Mouse (Mus musculus) lung, postnatal 25 days (tissue): ENCODE results near the gene Tnnt3.

Experiments
- DNase-seq: peaks from one replicate; pipeline ENCODE4 v3.0.0; 2022; ENCODE audit warnings: low spot score

Gene Tnnt3

DNA sequence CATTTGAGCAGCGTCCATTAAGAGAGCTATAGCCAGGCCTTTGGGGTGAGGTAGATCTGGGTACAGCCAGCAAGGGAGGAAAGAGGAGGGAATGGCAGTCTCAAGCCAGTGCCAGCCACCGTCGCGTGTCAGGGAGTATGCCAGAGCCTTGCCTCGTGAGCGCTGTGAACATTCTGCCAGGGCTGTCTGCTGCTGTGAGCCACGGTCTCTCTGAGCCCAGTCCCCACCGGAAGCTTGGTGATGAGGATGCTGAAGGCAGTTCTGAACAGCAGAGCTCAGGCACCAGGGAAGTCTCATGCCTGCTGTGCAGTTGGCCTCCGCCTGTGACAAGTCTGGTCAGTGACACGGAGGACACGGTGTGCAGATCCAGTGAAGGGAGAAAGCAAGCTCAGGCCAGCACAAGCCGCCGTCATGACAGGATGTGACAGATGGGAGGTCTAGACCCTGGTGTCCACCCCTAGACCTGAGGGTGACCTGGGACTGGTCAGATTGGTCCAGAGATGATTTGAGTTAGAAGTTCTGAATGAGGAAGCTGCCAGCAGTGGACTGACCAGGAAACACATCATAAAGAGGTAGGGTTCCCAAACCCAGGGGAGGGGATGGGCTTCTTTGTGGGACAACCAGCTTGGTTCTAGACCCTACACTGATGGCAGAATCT, 21.7 kb upstream of the Tnnt3 start:
- DNase-seq: no peak

DNA sequence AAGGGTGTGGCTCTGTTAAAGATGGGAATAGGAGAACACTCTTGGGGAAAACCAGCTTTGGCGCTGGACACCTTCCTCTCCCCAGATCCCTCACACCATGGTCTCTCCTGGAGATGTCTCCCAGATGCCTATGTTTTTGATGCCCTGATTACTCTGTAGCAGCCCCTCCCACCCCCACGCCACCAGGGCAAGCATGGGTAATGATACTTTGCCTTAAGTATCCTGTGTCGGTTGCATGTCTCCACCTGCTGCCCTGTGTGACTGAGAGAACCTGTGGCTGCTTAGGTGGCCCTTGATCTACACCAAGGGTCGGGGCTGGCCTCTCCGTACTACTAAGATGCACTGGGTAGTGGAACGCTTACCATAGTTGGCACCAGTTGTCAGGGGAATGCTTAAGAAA, 20.6 kb upstream of the Tnnt3 start:
- no peak for DNase-seq

DNA sequence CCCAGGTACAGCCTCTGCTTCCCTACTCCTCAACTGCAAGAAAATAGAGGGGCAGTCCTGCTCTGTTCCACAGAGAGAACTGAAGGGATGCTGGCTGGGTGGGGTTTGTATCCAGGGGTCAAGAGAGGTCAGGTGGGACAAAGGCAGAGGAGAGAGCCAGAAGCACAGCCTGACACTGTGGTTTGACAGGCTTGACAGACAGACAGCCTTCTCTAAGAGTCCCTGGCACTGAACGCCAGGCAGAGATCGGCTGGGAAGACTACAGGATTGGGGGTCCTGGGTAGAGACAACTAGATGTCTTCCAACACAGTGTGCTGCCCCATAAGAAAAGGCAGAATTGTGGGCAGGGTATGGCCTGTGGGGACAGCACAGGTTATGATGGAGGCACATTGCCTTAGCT, 20.1 kb upstream of the Tnnt3 start:
- no peak for DNase-seq

DNA sequence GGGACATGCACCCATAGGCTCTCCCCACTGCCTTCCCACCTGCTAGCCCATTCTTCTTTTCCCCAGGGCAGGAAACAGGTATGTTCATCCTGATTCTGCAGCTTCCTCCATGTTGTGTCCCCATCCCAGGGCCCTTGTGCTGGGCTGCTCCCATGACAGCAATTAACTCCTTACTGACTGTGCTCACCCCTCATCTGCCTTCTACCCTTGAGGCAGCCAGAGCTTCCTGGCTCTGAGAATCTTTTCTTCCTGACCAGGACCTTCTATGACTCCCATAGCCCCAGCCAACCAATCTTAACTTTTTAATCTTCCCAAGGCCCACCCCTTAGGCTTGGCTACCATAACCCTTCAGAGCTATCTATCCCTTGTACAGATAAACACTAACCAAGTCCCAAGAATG, 19.3 kb upstream of the Tnnt3 start:
- no peak for DNase-seq

DNA sequence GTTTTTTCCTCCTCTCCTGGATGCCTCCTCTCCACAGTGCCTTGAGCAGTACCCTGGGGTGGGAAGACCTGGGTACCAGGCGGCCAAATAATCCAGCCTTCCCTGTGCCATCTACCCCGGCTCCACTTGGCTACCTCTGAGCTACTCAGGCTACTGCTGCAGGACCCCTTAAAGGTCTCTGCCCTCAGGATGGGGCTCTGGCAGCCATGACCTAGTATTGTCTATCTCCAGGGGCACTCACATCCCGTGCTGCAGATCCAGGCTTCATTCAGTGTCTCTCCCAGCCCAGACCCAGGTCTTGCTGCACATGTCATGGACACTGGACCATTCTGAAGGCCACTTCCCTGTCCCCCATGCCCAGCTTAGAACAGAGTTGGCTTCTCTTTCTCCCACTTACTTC, 18.8 kb upstream of the Tnnt3 start:
- DNase-seq: no peak

DNA sequence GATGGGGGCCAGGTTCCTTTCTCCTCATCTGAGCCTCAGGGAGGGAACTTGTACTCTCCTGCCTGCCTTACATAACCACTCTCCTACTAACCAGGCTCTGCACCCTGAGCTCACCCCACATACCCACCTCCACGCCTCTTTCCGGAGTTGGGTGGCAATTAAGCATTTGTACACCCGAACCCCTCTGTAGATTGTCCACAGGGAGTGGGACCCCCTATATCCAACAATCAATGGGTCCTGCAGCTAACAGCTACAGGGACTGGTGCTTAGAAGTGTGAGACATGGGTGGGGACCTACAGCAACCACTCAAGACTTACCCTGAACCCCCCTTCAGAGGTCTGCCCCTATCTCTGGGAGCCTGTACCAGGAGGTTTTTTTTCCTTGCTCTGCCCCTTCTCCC, 18.0 kb upstream of the Tnnt3 start:
- DNase-seq: no peak

DNA sequence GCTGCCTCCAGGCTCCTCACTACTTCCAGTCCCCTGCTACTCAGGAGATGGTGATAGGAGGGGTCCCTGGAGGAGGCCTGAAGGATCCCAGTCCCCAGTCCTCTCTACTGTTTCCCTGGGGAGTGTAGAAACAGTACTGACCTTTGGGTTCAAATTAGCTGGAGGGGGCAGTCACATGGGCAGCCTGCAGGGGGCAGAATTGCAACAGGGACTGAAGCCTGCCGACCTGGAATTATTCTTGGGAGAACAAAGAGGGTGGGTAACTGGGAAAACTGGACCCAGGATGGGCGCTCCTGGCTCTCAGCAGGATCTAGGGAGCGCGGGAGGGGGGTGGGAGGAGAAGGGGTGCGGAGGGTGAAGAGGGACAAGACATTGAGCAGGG, 17.5 kb upstream of the Tnnt3 start:
- peak; percentile 45 for DNase-seq

DNA sequence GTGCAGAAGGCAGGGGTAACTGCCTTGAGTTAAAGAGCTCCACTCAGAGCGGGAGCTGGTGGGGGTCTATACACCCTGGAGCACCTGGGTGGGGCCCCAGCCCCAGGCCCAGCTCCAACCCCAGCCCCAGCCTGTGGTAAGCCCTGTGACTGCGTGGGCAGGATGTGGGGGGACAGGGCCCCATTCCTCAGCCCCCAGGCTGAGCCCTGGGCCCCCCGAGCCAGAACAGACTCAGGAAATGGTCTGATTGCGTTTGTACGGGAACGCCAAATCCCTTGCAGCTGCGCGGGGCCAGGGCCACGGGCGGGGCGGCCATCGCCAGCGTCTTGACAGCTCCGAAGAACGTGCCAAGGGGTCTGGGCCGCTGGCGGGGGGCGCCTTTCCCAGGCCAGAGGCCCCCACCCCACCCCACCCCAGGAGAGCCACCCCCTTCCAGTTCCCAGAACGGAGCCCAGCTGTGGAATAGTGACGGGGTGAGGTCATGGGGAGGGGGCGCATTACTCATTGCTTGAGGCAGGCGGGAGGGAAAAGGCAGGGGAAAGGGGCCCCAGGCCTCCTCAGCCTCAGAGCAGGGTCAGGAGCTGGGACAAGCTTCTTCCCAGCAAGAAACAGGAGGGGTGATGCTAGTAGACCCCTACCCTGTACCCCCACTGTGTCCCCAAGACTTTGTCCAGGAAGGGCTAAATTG, 16.9 kb upstream of the Tnnt3 start:
- no peak for DNase-seq

DNA sequence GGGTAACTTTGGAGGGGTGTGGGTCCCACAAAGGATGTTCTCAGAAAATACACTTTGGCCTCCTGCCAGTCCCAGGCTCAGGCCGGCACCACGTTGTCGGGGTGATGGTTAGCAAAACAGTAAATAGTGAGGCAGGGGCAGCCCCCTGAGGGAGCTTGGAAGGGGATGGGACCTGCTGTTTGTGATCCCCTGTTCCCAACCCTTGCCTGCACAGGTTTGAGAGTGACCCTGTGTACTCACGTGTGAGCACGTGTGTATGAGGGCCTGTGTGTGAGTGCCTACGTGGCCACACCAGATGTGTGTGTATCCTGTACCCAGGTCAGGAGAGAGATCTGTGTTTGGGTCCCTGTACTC, 16.4 kb upstream of the Tnnt3 start:
- DNase-seq: no peak

DNA sequence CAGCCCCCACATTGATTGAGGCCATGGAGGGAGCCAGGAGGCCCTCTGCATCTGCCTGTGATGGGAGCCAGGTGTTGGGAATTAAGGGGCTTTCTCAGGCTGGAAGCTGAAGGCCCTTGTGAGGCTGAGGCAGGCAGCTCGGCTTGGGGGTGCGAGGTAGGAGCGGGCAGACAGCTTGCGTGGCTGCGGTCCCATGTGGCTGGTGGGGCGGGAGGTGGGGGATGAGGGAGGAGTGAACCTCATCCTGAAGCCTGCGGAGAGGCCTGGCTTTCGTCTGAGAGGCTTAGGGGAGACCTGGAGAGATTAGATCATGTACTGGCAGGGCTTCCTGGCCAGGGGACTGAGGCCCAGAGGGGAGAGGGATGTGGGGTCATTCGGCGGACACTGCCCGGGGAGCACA, 15.5 kb upstream of the Tnnt3 start:
- DNase-seq: no peak

DNA sequence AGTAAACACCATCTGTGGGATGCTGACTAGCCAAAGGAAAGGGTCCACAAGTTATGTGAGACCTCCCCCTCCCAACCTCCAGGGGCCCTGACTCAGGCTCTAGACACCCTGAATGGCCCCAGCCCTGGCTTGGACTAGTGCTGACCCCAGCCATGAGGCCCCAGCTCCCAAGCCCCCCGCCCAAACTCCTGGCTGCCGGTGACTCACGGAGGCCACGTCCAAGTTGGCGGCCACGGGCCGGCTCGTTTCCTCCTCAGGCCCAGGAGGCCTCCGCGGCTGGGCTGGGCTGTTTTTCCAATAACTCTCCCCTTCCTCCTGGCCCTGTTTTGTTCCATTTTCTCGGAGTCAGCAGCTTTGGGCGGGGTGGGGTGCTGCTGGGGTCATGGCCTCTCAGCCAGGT, 13.9 kb upstream of the Tnnt3 start:
- DNase-seq: no peak

DNA sequence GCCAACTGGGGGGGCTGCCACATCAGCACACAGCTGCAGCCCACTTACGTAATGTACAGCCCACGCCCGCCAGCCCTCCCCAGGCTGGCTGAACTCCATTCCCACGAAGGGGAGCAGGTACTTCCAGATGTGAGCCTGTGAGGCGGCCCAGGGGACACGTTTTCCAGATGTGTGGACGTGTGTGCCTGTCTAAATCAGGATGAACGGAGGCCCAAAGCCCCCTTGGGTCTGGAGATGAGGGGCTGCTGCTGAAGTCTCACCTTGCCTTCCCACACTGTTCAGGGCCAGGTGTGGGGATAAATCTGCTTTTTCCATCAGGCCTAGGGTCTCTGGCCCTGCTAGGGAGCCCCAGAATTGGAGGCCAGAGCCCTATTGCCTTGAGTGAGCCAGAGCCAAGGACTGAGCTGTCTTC, 11.9 kb upstream of the Tnnt3 start:
- no peak for DNase-seq

DNA sequence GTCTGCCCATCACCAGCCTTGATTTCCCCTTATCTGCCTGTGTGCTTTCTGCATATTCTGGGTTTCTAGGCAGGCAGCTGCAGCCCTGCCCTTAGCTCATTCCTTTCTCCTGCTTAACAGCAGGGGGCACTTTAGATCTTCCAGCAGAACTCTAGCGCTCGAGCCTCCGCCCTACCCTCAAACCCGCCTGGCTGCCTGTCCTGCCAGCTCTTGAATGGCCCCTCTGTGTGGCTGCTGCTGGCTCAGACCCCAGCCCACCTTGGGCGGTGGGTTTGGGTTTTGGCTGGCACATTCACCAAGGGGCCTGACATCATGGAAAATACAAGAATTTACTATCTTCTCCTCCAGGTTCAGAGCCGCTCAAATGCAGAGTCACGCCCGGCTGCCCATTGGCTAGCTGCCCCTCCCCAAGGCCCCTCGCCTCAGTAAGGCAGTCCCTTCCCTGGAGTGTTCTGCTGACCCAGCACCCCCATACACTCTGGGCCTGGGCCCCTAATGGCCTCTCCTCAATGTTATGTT, 11.2 kb upstream of the Tnnt3 start:
- no peak for DNase-seq

DNA sequence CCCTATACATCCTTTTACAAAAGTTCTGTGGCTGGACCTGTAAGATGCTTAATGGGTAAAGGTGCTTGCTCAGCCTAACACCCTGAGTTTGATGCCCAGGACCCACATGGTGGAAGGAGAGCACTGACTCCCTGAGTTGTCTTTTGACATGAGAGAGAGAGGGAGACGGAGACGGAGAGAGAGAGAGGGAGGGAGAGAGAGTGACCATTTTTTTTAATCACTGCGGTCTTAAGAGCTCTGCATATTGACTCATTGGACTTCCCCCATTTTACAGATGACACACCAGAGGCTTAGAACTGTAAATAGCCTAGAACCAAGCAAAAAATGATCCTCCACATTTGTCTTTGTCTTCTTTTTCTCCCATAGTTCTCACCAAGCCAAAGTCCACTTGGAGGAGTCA, 10.6 kb upstream of the Tnnt3 start:
- no peak for DNase-seq

DNA sequence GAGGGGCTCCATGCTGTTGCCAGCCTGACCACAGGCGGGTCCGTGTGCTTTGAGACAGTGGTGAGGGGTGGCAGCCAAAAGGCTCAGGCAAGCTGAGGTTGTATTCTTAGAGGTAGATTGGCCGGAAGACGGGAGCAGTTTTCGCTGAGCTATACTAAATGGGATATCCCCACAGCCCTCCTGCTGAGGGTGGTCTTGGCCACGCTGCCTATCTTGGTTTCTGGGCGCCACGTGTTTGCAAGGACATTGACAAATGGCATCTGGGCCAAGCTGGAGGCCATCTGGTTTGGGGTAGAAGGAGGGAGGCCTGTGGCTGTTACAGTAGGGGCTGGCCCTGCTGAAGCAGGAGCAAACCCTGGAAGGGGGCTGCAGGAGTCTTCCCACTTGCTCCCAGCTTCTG, 5.1 kb upstream of the Tnnt3 start:
- no peak for DNase-seq

DNA sequence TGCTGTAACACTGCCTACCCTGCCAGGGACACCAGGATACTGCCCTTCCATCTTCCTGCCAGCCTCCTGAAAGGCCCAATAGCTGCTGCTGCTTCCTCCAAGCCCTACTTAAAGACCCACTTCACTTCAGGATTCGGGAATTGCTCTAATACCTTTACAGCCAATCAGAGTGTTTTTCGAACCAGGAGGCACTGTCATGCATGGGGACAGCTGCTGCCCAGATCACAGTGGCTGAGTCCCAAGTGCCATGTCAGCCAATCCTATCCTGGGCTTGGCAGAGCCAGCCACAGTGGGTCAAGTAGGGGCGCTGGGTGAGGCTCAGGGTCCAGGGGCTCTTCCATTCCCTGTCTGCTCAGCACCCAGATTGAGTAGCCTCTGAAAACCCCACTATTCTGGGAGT, 2.5 kb upstream of the Tnnt3 start:
- no peak for DNase-seq

DNA sequence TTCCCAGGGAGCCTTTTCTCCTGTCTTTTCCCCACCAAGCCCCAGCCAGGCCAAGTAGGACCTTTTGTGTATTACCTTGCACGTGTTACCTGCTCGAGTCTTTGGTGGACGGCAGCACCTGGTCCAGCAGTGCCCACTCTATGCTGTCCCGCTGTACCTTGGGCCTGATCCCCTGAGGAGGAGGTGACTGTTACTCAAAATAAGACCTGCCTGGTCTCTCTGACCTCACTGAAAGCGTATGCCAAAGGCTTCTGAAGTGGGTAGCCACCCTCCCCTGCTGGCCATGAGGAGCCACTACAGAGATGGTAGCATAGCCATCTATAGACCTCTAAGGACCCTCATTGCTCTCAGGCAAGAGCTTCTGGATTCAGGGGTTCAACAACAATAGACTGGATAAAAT, 1.8 kb upstream of the Tnnt3 start:
- no peak for DNase-seq

DNA sequence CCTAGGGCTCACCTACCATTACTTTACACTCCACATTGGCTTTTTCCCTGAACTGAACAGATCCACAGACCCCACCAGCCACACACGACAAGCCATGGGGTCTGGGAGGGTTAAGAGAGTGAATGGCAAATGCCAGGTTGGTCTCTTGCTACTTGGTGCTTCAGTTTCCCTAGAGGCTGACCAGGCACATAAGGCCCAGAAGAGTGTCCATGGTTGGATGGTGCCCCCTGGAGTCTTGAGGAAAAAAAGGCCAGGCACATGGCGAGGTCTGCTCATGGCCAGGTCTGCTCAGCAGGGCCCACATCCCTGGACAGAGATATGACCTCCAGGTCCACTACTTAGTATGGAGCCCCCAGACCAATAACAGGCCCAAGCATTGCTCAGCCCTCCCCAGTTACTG, 861 bp upstream of the Tnnt3 start:
- DNase-seq: peak; percentile 49

DNA sequence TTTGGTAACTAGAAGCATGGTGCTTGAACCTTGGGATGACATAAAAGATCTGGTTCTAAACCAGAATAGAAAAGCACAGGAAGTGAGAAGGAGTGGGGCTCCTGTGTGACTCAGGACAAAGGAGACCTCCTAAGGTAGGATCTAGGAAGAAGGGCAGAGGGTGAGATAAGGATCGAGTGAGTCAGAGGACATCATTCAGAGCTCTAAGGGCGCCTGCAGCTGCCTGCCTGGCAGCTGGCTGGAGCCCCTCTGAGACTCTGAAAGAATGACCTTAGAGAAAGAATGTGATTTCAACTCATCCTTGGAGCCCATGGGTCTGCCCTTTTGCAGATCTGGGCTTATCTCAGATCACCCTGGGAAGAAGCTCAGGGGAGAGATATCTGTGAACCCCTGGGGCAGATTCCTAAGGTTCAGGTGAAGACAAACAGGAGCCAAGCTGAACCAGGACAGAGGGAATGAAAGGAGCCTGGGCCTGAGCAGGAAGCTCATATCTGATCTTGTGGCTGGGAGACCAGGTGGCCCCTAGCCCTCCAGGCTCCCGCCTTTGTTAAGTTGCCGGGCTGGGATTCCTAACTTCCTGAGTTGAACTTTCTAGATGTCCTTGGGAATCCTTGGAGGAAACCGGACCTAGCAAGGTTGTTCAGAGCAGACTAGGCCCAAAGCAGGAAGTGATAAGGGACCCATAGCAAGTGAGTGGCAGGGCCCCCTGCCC, 530 bp downstream of the Tnnt3 start:
- no peak for DNase-seq

DNA sequence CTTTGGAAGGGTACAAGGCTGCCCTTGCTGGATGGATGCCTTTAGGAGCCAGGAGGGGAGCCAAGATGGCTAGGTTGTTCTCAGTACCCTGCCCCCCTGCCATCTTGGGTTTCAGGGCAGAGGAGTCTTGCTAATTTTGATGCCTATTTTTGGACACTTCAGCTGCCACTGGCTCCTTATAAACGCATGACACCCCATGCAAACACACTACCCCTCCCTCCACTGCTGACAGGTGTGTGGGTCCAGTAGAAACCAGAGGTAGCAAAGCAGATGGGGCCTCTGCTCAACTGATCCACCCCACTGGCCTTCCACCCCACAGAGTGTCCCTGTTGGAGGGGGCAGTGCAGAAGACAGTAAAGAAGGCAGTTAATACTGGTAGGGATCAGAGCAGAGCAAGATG, 1.4 kb downstream of the Tnnt3 start:
- DNase-seq: no peak

DNA sequence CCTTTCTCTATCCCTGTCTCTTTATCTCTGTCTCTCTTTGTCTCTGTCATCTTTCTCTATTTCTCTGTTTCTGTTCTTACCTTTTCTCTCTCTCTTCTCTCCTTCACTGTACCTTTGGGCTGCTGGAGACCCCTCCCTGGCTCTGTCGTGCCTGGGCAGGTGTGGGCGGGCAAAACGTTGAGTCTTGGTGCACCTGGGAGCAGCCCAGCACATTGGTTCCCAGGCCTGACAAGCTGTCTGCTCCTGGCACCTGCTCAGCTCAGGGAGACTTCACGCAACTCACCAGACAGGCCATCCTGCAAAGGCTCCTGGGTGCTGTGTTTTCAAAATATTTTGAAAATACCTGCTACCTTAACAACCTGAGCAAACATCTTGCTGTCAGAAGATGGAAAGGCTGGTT, 4.6 kb downstream of the Tnnt3 start:
- DNase-seq: no peak

DNA sequence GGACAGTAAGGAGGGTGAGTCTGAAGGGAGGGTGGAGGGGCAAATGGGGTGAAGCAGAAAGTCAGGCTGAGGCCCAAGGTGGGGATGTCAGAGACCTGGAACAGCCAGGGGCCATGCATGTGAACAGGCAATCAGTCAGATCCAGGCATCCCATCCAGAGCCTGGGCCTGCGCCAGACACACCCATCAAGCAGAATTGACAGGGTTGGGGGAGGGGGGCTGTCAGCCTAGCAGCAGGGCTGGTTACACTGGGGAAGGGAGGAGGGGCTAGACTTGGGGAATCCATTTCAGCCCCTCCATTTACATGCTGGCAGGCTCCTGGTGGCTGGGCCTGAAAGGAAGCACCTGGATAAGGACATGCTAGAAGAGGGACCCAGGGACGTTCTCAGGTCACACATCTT, 7.3 kb downstream of the Tnnt3 start:
- no peak for DNase-seq

DNA sequence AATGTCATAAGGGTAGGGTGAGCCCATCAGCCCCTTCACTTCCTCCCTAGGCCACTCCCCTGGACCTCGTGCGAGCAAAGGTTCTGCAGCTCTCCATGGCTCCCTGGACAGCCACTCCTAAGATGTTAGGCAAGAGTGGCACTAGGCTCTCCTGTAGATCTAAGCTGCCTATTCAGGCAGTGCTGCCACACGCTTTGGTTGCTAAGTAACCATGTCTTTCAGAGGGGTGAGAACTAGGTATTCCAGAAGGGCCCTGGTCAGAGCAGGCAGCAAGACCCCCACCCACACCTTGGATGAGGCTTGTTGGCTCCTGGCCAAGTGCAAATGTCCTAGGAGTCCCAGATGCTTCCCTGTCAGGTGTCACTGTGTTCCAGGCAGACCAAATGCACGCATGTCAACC, 7.9 kb downstream of the Tnnt3 start:
- no peak for DNase-seq

DNA sequence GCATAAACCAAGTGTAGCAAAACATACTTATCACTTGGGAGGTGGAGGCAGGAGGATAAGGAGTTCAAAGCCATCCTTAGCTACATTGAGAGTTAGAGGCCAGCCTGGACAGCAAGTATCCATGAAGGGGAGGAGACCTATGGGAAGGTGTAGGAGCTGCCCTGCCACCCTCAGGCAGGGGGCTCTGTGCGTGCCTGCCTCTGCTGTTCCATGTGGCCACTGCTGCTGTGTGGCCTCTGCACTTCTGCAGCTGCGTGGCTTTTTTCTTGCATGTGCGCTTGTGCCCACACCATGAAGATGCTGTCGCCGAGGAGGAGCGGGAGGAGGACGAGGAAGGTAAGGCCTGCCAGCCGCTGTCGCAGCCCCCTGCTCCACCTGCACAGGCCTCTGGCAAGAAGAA, 8.8 kb downstream of the Tnnt3 start:
- no peak for DNase-seq
